Mouse (Mus musculus): ENCODE results near the gene Hoxa6. TPM values are rescaled to one million over a fixed set of nuclear protein-coding genes. Genes with fewer than 3 reads are reported as not detected.
A peak's percentile ranks its signal among the peaks of the same experiment; 100 is the strongest.

Hoxa6 gene
- total and polyA plus RNA-seq, 2 experiments, result not detected

DNA sequence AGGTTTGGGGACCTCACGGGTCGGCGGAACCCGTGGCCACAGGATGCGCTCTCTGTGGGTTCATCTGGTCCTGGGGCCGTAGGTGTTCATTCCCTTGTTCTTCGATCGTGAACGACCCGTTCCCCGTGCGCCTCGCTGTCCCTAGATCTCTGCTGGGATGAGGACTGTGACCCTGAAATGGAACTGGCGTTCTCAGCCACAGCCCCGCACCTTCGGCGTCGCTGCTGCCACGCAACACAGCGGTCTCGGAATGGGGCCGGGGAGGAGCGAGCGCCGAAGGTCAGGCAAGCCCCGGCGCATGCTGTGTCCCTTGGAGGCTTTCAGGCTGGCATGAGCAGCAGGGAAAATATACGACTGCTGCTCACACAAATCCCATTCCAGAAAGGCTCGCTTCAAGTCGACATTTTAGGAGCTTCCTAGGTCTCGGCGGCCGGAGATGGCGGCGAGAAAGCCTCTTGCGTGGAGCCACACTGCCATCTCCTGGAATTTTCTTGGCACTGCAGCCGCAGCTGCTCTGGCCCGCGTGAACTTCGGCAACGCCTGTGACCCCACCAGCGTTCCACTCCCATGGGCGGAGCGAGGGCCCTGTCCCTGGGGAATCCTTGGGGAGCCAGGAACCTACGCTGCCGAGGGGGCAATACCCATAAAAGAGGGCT is 12.9 kb upstream of the Hoxa6 start, which contains the start of gene Hoxa7:
Gene Hoxa7, minus strand, starts transcription at position 518 of the 656 bp plus-strand sequence.
- whole genome bisulfite sequencing, result 3% methylated on average over 46 of the region's 46 CpGs
- DNase-seq (ENCODE audit: extremely low read depth, low read depth, low spot score), result peak; percentile 37
- H3K4me1 ChIP-seq (ENCODE audit: control insufficient read depth, insufficient read depth, low read length), result peaks cover 3% of the 10 kb centered on the region; the same call in 1 of the 2 replicates
- no peaks in the 10 kb centered on the region for H3K79me2 ChIP-seq (ENCODE audit: control insufficient read depth, insufficient read depth, low read length)
- no peaks in the 10 kb centered on the region for H3K36me3 ChIP-seq (ENCODE audit: control insufficient read depth, insufficient read depth, low read length)
- H3K27me3 ChIP-seq (ENCODE audit: control insufficient read depth, insufficient read depth, low read length), result peaks cover 38% of the 10 kb centered on the region
- H3K4me3 ChIP-seq (ENCODE audit: insufficient read depth, low read depth, low read length), result peak within 1 kb of the TSS; percentile 62
- H3K9ac ChIP-seq (ENCODE audit: low read depth, low read length), result peak within 1 kb of the TSS; percentile 46
- H3K27ac ChIP-seq (replicated peaks; ENCODE audit: insufficient read depth, low read depth, low read length), result no peak within 1 kb of the TSS
- peak; percentile 97 for TF ChIP-seq CTCF (IDR thresholded peaks at IDR 0.05; ENCODE audit: low read depth, low read length)
- no peak for TF ChIP-seq POLR2A (IDR thresholded peaks at IDR 0.05; ENCODE audit: extremely low read depth, insufficient read depth, low read length)

DNA sequence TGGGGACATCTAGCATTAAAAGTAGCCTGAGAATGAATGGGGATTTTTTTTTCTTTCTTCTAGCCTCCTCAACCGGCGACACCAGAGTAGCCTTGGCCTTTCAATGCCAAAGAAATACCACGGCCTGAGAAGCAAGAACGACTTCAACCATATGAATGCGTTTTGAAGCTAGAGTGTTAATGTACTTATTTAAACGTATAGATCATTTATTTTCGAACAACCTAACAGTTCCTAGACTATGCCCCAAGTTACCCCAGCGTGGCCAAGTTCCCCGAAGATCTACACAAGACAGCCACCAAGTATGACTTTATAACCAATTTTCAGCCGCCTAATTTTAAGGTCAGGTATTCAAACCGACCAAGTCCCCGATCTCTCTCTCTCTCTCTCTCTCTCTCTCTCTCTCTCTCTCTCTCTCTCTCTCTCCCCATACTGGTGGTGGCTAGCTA is 12.4 kb upstream of the Hoxa6 start:
- DNase-seq (ENCODE audit: extremely low read depth, low read depth, low spot score), result no peak
- peaks cover 43% of the 10 kb centered on the region for H3K27me3 ChIP-seq (ENCODE audit: control insufficient read depth, insufficient read depth, low read length)
- no peak overlapping the region for H3K27ac ChIP-seq (replicated peaks; ENCODE audit: insufficient read depth, low read depth, low read length)
- H3K4me3 ChIP-seq (ENCODE audit: insufficient read depth, low read depth, low read length), result peak overlapping the region; percentile 62; the same call in 1 of the 2 replicates
- no peaks in the 10 kb centered on the region for H3K79me2 ChIP-seq (ENCODE audit: control insufficient read depth, insufficient read depth, low read length)
- H3K36me3 ChIP-seq (ENCODE audit: control insufficient read depth, insufficient read depth, low read length), result no peaks in the 10 kb centered on the region
- WGBS, result 19% methylated on average over 12 of the region's 12 CpGs
- no peak for TF ChIP-seq CTCF (IDR thresholded peaks at IDR 0.05; ENCODE audit: low read depth, low read length)
- no peak for TF ChIP-seq POLR2A (IDR thresholded peaks at IDR 0.05; ENCODE audit: extremely low read depth, insufficient read depth, low read length)
- H3K9ac ChIP-seq (ENCODE audit: low read depth, low read length), result no peak overlapping the region
- H3K4me1 ChIP-seq (ENCODE audit: control insufficient read depth, insufficient read depth, low read length), result peaks cover 3% of the 10 kb centered on the region; the same call in 1 of the 2 replicates

DNA sequence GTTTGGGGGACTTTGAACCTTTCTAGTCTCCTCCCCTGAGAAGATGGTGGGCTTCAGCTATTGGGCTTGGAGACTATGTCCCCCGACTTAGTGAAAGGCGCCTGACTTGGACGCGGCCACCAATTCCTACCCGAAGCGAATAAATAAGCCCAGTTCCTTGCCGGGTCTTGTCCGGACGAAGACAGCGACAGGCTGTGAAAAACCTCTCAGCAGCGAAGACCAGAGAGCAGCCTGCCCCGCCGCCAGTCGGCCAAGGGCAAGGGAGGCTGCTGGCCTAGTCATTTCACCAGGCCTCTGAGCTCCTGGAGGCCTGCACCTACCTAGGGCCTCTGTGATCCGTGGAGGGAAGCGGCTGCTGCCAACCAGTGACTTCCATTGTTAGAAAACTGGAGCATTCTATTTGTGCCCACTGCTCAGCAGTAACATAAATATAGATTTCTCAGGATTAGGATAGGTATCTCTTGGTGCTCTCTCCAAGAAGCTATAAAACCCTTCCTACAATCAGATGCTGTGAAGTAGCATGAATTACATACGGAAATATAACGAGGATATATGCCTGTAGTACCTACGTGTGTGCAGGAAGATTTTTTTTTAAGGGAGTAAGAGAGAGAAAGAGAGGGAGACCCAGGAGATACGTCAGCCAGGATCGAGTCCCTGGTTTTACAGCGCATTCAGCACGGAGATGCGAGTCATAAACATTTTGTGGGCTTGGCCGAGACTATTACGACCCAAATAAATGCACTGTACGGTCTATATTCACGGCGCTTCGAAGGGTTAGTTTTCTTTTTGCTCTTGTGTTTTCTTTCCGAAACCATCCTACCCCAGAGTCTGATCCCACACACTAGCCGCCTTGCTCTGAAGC is 11.7 kb upstream of the Hoxa6 start:
- WGBS, result 45% methylated on average over 32 of the region's 32 CpGs
- DNase-seq (ENCODE audit: extremely low read depth, low read depth, low spot score), result no peak
- Histone ChIP-seq H3K4me3 (ENCODE audit: insufficient read depth, low read depth, low read length) (no peak overlapping the region), H3K79me2 (ENCODE audit: control insufficient read depth, insufficient read depth, low read length) (no peaks in the 10 kb centered on the region), H3K9ac (ENCODE audit: low read depth, low read length) (no peak overlapping the region), H3K27ac (replicated peaks; ENCODE audit: insufficient read depth, low read depth, low read length) (no peak overlapping the region), H3K4me1 (ENCODE audit: control insufficient read depth, insufficient read depth, low read length) (peaks cover 3% of the 10 kb centered on the region; the same call in 1 of the 2 replicates), H3K27me3 (ENCODE audit: control insufficient read depth, insufficient read depth, low read length) (peaks cover 42% of the 10 kb centered on the region), H3K36me3 (ENCODE audit: control insufficient read depth, insufficient read depth, low read length) (no peaks in the 10 kb centered on the region)
- TF ChIP-seq CTCF (IDR thresholded peaks at IDR 0.05; ENCODE audit: low read depth, low read length) (no peak), POLR2A (IDR thresholded peaks at IDR 0.05; ENCODE audit: extremely low read depth, insufficient read depth, low read length) (no peak)

DNA sequence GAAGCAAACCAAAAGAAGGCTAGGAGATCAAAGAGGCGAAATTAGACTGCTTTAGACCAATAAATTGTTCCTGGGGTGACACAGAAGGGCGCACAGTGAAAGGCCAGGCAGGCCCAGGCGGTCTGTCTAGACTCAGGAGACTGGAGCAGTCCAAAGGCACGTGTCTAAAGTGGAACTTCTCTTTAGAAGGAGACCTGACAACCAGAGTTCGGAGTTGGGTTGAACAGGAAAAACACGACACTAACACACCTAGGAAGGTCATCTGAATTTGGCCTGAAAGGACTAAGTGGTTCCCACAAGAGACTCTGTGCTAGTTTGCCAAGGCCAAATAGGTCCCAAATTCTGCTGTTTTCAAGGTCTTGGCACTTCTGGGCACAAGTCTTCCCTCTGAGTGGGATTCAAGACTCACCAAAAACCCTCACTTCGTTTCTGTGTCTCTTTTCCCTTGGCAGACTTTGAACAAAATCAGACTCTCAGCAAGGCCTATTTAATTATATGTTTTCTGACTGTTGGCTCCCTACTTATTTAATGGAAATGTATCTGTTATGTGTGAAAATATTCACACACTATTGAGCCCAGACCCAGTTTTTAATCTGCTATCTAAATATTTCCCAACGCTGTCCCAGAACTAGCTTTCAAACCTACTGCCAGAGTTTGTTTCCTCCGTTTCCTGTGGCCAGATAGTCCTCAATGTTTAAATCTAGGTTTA is 10.9 kb upstream of the Hoxa6 start:
- Histone ChIP-seq H3K36me3 (ENCODE audit: control insufficient read depth, insufficient read depth, low read length) (no peaks in the 10 kb centered on the region), H3K27me3 (ENCODE audit: control insufficient read depth, insufficient read depth, low read length) (peaks cover 44% of the 10 kb centered on the region), H3K27ac (replicated peaks; ENCODE audit: insufficient read depth, low read depth, low read length) (no peak overlapping the region), H3K79me2 (ENCODE audit: control insufficient read depth, insufficient read depth, low read length) (no peaks in the 10 kb centered on the region), H3K4me3 (ENCODE audit: insufficient read depth, low read depth, low read length) (no peak overlapping the region), H3K9ac (ENCODE audit: low read depth, low read length) (no peak overlapping the region), H3K4me1 (ENCODE audit: control insufficient read depth, insufficient read depth, low read length) (peaks cover 3% of the 10 kb centered on the region; the same call in 1 of the 2 replicates)
- DNase-seq (ENCODE audit: extremely low read depth, low read depth, low spot score), result no peak
- 60% methylated on average over 9 of the region's 9 CpGs for WGBS
- TF ChIP-seq POLR2A (IDR thresholded peaks at IDR 0.05; ENCODE audit: extremely low read depth, insufficient read depth, low read length) (no peak), CTCF (IDR thresholded peaks at IDR 0.05; ENCODE audit: low read depth, low read length) (no peak)

DNA sequence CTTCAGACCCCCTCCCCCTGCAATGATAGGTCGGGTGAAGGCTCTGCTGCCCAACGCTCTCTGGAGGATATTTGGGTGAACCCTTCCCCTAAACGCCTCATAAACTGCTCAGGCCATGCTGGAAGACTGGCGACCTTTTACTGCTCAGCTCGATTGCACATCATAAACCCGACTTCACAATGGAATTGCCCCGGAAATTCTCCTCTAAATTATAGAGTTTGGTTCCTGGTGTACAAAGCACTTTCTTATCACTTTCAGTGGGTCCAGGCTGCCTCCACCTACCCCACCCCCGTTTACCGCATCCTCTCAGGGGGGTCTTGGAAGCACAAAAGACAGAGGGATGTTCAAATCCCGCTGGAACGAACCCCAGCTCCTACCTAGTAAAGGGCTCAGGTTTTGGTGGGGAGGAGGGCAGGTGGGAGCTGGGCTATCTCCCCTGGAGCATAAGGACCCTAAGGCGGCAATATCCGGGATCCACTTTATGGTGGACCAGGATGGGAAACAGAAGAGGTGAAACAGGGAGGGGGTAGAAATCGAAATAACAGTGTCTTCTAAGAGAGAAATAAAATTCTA is 10.2 kb upstream of the Hoxa6 start:
- WGBS, result 27% methylated on average over 14 of the region's 14 CpGs
- Histone ChIP-seq H3K4me3 (ENCODE audit: insufficient read depth, low read depth, low read length) (no peak overlapping the region), H3K9ac (ENCODE audit: low read depth, low read length) (no peak overlapping the region), H3K79me2 (ENCODE audit: control insufficient read depth, insufficient read depth, low read length) (no peaks in the 10 kb centered on the region), H3K27me3 (ENCODE audit: control insufficient read depth, insufficient read depth, low read length) (peaks cover 45% of the 10 kb centered on the region), H3K4me1 (ENCODE audit: control insufficient read depth, insufficient read depth, low read length) (peaks cover 3% of the 10 kb centered on the region; the same call in 1 of the 2 replicates), H3K36me3 (ENCODE audit: control insufficient read depth, insufficient read depth, low read length) (no peaks in the 10 kb centered on the region), H3K27ac (replicated peaks; ENCODE audit: insufficient read depth, low read depth, low read length) (no peak overlapping the region)
- no peak for DNase-seq (ENCODE audit: extremely low read depth, low read depth, low spot score)
- no peak for TF ChIP-seq POLR2A (IDR thresholded peaks at IDR 0.05; ENCODE audit: extremely low read depth, insufficient read depth, low read length)
- no peak for TF ChIP-seq CTCF (IDR thresholded peaks at IDR 0.05; ENCODE audit: low read depth, low read length)
